Mouse (Mus musculus): ENCODE data around the gene Ascc1. TPM values are rescaled to one million over a fixed set of nuclear protein-coding genes. Genes with fewer than 3 reads are reported as not detected.

The Ascc1 gene
- polyA plus RNA-seq (2011; ENCODE audit: insufficient read length, low read depth, missing spikeins) = 25.9 and 27.8 TPM in 2 replicates

- Histone ChIP-seq H3K27ac (ENCODE audit: insufficient read depth, low read length) (peak within 1 kb of the TSS; percentile 94), H3K4me3 (ENCODE audit: insufficient read depth, low read length) (peak within 1 kb of the TSS; percentile 80), H3K4me1 (ENCODE audit: control insufficient read depth, insufficient read depth, low read length) (peaks cover 6% of the 10 kb centered on the region; the same call in 1 of the 2 replicates)
- TF ChIP-seq POLR2A (IDR thresholded peaks at IDR 0.05; ENCODE audit: low read depth, low read length) (peak; percentile 62), CTCF (IDR thresholded peaks at IDR 0.05; ENCODE audit: borderline replicate concordance, insufficient read depth, low read length) (no peak)
These were observed at the start of gene Ascc1, which contains the start of gene Anapc16 for GRCm38 (mm10) chr10:60002673-60003212. Gene Ascc1 (plus strand): TSS chr10:60002805. Gene Anapc16 (minus strand): TSS chr10:60003135.

GRCm38 (mm10) chr10:59953564-59954039, 49.0 kb upstream of the Ascc1 start:
- no peaks in the 10 kb centered on the region for H3K4me1 ChIP-seq (ENCODE audit: control insufficient read depth, insufficient read depth, low read length)
- no peak overlapping the region for H3K4me3 ChIP-seq (ENCODE audit: insufficient read depth, low read length)
- TF ChIP-seq CTCF (IDR thresholded peaks at IDR 0.05; ENCODE audit: borderline replicate concordance, insufficient read depth, low read length) (no peak), POLR2A (IDR thresholded peaks at IDR 0.05; ENCODE audit: low read depth, low read length) (no peak)
- peak overlapping the region; percentile 68; the same call in 1 of the 2 replicates for H3K27ac ChIP-seq (ENCODE audit: insufficient read depth, low read length)

GRCm38 (mm10) chr10:59956681-59957080, 45.9 kb upstream of the Ascc1 start:
- Histone ChIP-seq H3K4me1 (ENCODE audit: control insufficient read depth, insufficient read depth, low read length) (no peaks in the 10 kb centered on the region), H3K27ac (ENCODE audit: insufficient read depth, low read length) (no peak overlapping the region), H3K4me3 (ENCODE audit: insufficient read depth, low read length) (no peak overlapping the region)
- TF ChIP-seq POLR2A (IDR thresholded peaks at IDR 0.05; ENCODE audit: low read depth, low read length) (no peak), CTCF (IDR thresholded peaks at IDR 0.05; ENCODE audit: borderline replicate concordance, insufficient read depth, low read length) (no peak)

- Histone ChIP-seq H3K4me1 (ENCODE audit: control insufficient read depth, insufficient read depth, low read length) (no peaks in the 10 kb centered on the region), H3K27ac (ENCODE audit: insufficient read depth, low read length) (no peak overlapping the region), H3K4me3 (ENCODE audit: insufficient read depth, low read length) (no peak overlapping the region)
- no peak for TF ChIP-seq CTCF (IDR thresholded peaks at IDR 0.05; ENCODE audit: borderline replicate concordance, insufficient read depth, low read length)
- no peak for TF ChIP-seq POLR2A (IDR thresholded peaks at IDR 0.05; ENCODE audit: low read depth, low read length)
These were observed 45.1 kb upstream of the Ascc1 start for GRCm38 (mm10) chr10:59957171-59958149.

GRCm38 (mm10) chr10:59958458-59958857, 44.1 kb upstream of the Ascc1 start:
- no peak for TF ChIP-seq POLR2A (IDR thresholded peaks at IDR 0.05; ENCODE audit: low read depth, low read length)
- H3K4me1 ChIP-seq (ENCODE audit: control insufficient read depth, insufficient read depth, low read length) = no peaks in the 10 kb centered on the region
- no peak overlapping the region for H3K27ac ChIP-seq (ENCODE audit: insufficient read depth, low read length)
- no peak overlapping the region for H3K4me3 ChIP-seq (ENCODE audit: insufficient read depth, low read length)

GRCm38 (mm10) chr10:59959517-59959916, 43.1 kb upstream of the Ascc1 start:
- Histone ChIP-seq H3K4me1 (ENCODE audit: control insufficient read depth, insufficient read depth, low read length) (no peaks in the 10 kb centered on the region), H3K4me3 (ENCODE audit: insufficient read depth, low read length) (no peak overlapping the region), H3K27ac (ENCODE audit: insufficient read depth, low read length) (no peak overlapping the region)
- TF ChIP-seq POLR2A (IDR thresholded peaks at IDR 0.05; ENCODE audit: low read depth, low read length) (no peak), CTCF (IDR thresholded peaks at IDR 0.05; ENCODE audit: borderline replicate concordance, insufficient read depth, low read length) (no peak)

- H3K4me3 ChIP-seq (ENCODE audit: insufficient read depth, low read length) = no peak overlapping the region
- TF ChIP-seq CTCF (IDR thresholded peaks at IDR 0.05; ENCODE audit: borderline replicate concordance, insufficient read depth, low read length) (no peak), POLR2A (IDR thresholded peaks at IDR 0.05; ENCODE audit: low read depth, low read length) (no peak)
- H3K4me1 ChIP-seq (ENCODE audit: control insufficient read depth, insufficient read depth, low read length) = no peaks in the 10 kb centered on the region
- no peak overlapping the region for H3K27ac ChIP-seq (ENCODE audit: insufficient read depth, low read length)
These were observed 39.0 kb upstream of the Ascc1 start for GRCm38 (mm10) chr10:59963609-59964008.

- TF ChIP-seq CTCF (IDR thresholded peaks at IDR 0.05; ENCODE audit: borderline replicate concordance, insufficient read depth, low read length) (no peak), POLR2A (IDR thresholded peaks at IDR 0.05; ENCODE audit: low read depth, low read length) (no peak)
- Histone ChIP-seq H3K27ac (ENCODE audit: insufficient read depth, low read length) (peak overlapping the region; percentile 57), H3K4me1 (ENCODE audit: control insufficient read depth, insufficient read depth, low read length) (no peaks in the 10 kb centered on the region), H3K4me3 (ENCODE audit: insufficient read depth, low read length) (no peak overlapping the region)
These were observed 37.9 kb upstream of the Ascc1 start for GRCm38 (mm10) chr10:59964504-59965361.

- H3K4me1 ChIP-seq (ENCODE audit: control insufficient read depth, insufficient read depth, low read length) = no peaks in the 10 kb centered on the region
- no peak overlapping the region for H3K4me3 ChIP-seq (ENCODE audit: insufficient read depth, low read length)
- H3K27ac ChIP-seq (ENCODE audit: insufficient read depth, low read length) = peak overlapping the region; percentile 57
- TF ChIP-seq CTCF (IDR thresholded peaks at IDR 0.05; ENCODE audit: borderline replicate concordance, insufficient read depth, low read length) (no peak), POLR2A (IDR thresholded peaks at IDR 0.05; ENCODE audit: low read depth, low read length) (no peak)
These were observed 37.3 kb upstream of the Ascc1 start for GRCm38 (mm10) chr10:59965362-59965695.

Data from embryonic fibroblast, embryonic 13.5 days (primary cell).